In genomic region chr3:27081229-27082060, GRCm38 (mm10) we compare ENCODE assay signal across 31 mouse cellular contexts.
A peak's percentile ranks its signal among the peaks of the same experiment; 100 is the strongest.
DNase-seq lines count a peak whose midpoint lies in the region; ATAC-seq and TF ChIP-seq lines count a peak whose summit lies in the region.
"Had no signal": no experiment of that assay in that cellular context is flagged by ENCODE, and none has a peak within 500 bp of the region (broad histone marks: within the 10 kb centered on the region; RNA-seq: fewer than 3 reads in every experiment).

No protein-coding gene starts in this region.

- no peak for ATAC-seq in intestine, embryonic 14.5 days (replicated peaks; ENCODE audit: low FRiP score, low TSS enrichment, low read depth)
- ATAC-seq in intestine, postnatal 0 days: no peak
- peak; percentile 89 for ATAC-seq in megakaryocyte progenitor cell, adult 5-6 weeks (replicated peaks; ENCODE audit: poor library complexity)
- no peak for ATAC-seq in hindbrain, embryonic 11.5 days (ENCODE audit: low FRiP score)
- ATAC-seq: forebrain, embryonic 14.5 days; liver, embryonic 12.5 days; Patski had no signal

- no peak overlapping the region for H3K27ac ChIP-seq in intestine, embryonic 14.5 days (ENCODE audit: low read depth)
- no peak overlapping the region for H3K27ac ChIP-seq in intestine, postnatal 0 days (ENCODE audit: low read depth, low read length)
- H3K27ac ChIP-seq in hindbrain, embryonic 11.5 days (ENCODE audit: low read depth, low read length): no peak overlapping the region
- H3K27ac ChIP-seq: embryonic facial prominence, embryonic 12.5 days; hindbrain, embryonic 14.5 days; kidney, embryonic 15.5 days; limb, embryonic 13.5 days; liver, embryonic 12.5 days; midbrain, embryonic 12.5 days; stomach, postnatal 0 days had no signal

- peak; percentile 39 for DNase-seq in heart, adult 11 months
- no peak for DNase-seq in heart, adult 8-10 months (ENCODE audit: low spot score)
- peak; percentile 41 for DNase-seq in intestine, embryonic 14.5 days (ENCODE audit: low spot score)
- DNase-seq in A20 (ENCODE audit: low read depth, low spot score): peak; percentile 65
- DNase-seq in hindbrain, embryonic 11.5 days (ENCODE audit: low spot score): no peak
- DNase-seq in thymus, adult 18-20 months: no peak
- DNase-seq: adrenal gland, postnatal 10 days; cerebellum, adult 11 months; cerebellum, adult 9-10 months; cerebellum, postnatal 36 days; embryo, embryonic 11 days; gastrocnemius, postnatal 25 days; kidney, adult 18-20 months; kidney, postnatal 25 days; lung, adult 18-20 months; lung, postnatal 14 days; right cerebral cortex, adult 18-20 months; spleen, adult 18-20 months; thymus, adult 2 months; thymus, postnatal 36 days had no signal

- TF ChIP-seq CTCF in intestine, postnatal 0 days (IDR thresholded peaks at IDR 0.05; ENCODE audit: low read depth): no peak

- H3K27me3 ChIP-seq in intestine, embryonic 14.5 days (replicated peaks; ENCODE audit: control insufficient read depth, insufficient read depth, low read length): no peaks in the 10 kb centered on the region
- H3K27me3 ChIP-seq in intestine, postnatal 0 days (replicated peaks; ENCODE audit: control insufficient read depth, insufficient read depth, low read length): no peaks in the 10 kb centered on the region
- H3K27me3 ChIP-seq in hindbrain, embryonic 11.5 days (ENCODE audit: control insufficient read depth, insufficient read depth, low read length): no peaks in the 10 kb centered on the region
- H3K27me3 ChIP-seq: embryonic facial prominence, embryonic 12.5 days; kidney, embryonic 15.5 days; limb, embryonic 13.5 days; liver, embryonic 12.5 days; midbrain, embryonic 12.5 days; Patski had no signal

- no peak overlapping the region for H3K4me2 ChIP-seq in intestine, embryonic 14.5 days (ENCODE audit: low read length)
- no peak overlapping the region for H3K4me2 ChIP-seq in intestine, postnatal 0 days (replicated peaks; ENCODE audit: low read depth)
- H3K4me2 ChIP-seq in hindbrain, embryonic 11.5 days (replicated peaks; ENCODE audit: low read depth, low read length): no peak overlapping the region
- H3K4me2 ChIP-seq: embryonic facial prominence, embryonic 12.5 days; hindbrain, embryonic 14.5 days; kidney, embryonic 15.5 days; limb, embryonic 13.5 days; liver, embryonic 12.5 days; midbrain, embryonic 12.5 days had no signal

- 87% methylated on average over 13 of the region's 13 CpGs for WGBS in intestine, embryonic 14.5 days
- 83% methylated on average over 13 of the region's 13 CpGs for whole genome bisulfite sequencing in intestine, postnatal 0 days
- 91% methylated on average over 13 of the region's 13 CpGs for WGBS in hindbrain, embryonic 11.5 days

- H3K36me3 ChIP-seq in intestine, embryonic 14.5 days (ENCODE audit: control insufficient read depth, insufficient read depth, low read length): peaks cover 2% of the 10 kb centered on the region; the same call in 1 of the 2 replicates
- 0 out of 2 replicates have a peak, but pooled peaks cover 3% of the 10 kb centered on the region for H3K36me3 ChIP-seq in intestine, postnatal 0 days (ENCODE audit: control insufficient read depth, insufficient read depth)
- H3K36me3 ChIP-seq in hindbrain, embryonic 11.5 days (ENCODE audit: control insufficient read depth, insufficient read depth, low read length): no peaks in the 10 kb centered on the region
- H3K36me3 ChIP-seq: embryonic facial prominence, embryonic 12.5 days; limb, embryonic 13.5 days; midbrain, embryonic 12.5 days had no signal

- H3K4me3 ChIP-seq in intestine, embryonic 14.5 days (ENCODE audit: low read depth, low read length): no peak overlapping the region
- no peak overlapping the region for H3K4me3 ChIP-seq in intestine, postnatal 0 days (ENCODE audit: low read depth, low read length)
- no peak overlapping the region for H3K4me3 ChIP-seq in hindbrain, embryonic 11.5 days (ENCODE audit: low read depth, low read length)
- H3K4me3 ChIP-seq: embryonic facial prominence, embryonic 12.5 days; kidney, embryonic 15.5 days; limb, embryonic 13.5 days; liver, embryonic 12.5 days; midbrain, embryonic 12.5 days had no signal

- H3K9me3 ChIP-seq in intestine, embryonic 14.5 days (ENCODE audit: control insufficient read depth, low read length): no peaks in the 10 kb centered on the region
- no peaks in the 10 kb centered on the region for H3K9me3 ChIP-seq in intestine, postnatal 0 days (ENCODE audit: control insufficient read depth)
- no peaks in the 10 kb centered on the region for H3K9me3 ChIP-seq in hindbrain, embryonic 11.5 days (ENCODE audit: control insufficient read depth, low read length)
- H3K9me3 ChIP-seq: embryonic facial prominence, embryonic 12.5 days; kidney, embryonic 15.5 days; limb, embryonic 13.5 days; liver, embryonic 12.5 days; midbrain, embryonic 12.5 days had no signal

- H3K9ac ChIP-seq in intestine, embryonic 14.5 days (ENCODE audit: low read length): no peak overlapping the region
- no peak overlapping the region for H3K9ac ChIP-seq in intestine, postnatal 0 days (ENCODE audit: low read depth, low read length)
- H3K9ac ChIP-seq in hindbrain, embryonic 11.5 days (ENCODE audit: low read depth, low read length): no peak overlapping the region
- H3K9ac ChIP-seq: embryonic facial prominence, embryonic 12.5 days; hindbrain, embryonic 14.5 days; kidney, embryonic 15.5 days; limb, embryonic 13.5 days; liver, embryonic 12.5 days; midbrain, embryonic 12.5 days had no signal

- H3K4me1 ChIP-seq in intestine, embryonic 14.5 days (replicated peaks; ENCODE audit: control insufficient read depth, insufficient read depth, low read length): no peaks in the 10 kb centered on the region
- no peaks in the 10 kb centered on the region for H3K4me1 ChIP-seq in intestine, postnatal 0 days (replicated peaks; ENCODE audit: control insufficient read depth, insufficient read depth, low read length)
- H3K4me1 ChIP-seq in hindbrain, embryonic 11.5 days (replicated peaks; ENCODE audit: control insufficient read depth, insufficient read depth, low read length): no peaks in the 10 kb centered on the region
- H3K4me1 ChIP-seq: embryonic facial prominence, embryonic 12.5 days; kidney, embryonic 15.5 days; liver, embryonic 12.5 days; midbrain, embryonic 12.5 days had no signal

Comparison
In these comparisons a context has a peak if more than half of its experiments do, and no peak if none do; other contexts are left out.
1. DNase-seq: peak in heart, adult 11 months (single experiment), intestine, embryonic 14.5 days (single experiment) and A20 (single experiment); none in heart, adult 8-10 months (single experiment), hindbrain, embryonic 11.5 days (single experiment) and thymus, adult 18-20 months (0 of 2).